ENCODE assay signal across 19 mouse cellular contexts in genomic region chr5:4867849-4868562, GRCm38 (mm10).
DNase-seq lines count a peak whose midpoint lies in the region; ATAC-seq and TF ChIP-seq lines count a peak whose summit lies in the region.
"Had no signal": no experiment of that assay in that cellular context is flagged by ENCODE, and none has a peak within 500 bp of the region (broad histone marks: within the 10 kb centered on the region; RNA-seq: fewer than 3 reads in every experiment).

No protein-coding gene starts in this region.

- no peak for TF ChIP-seq CTCF in kidney, postnatal 0 days (IDR thresholded peaks at IDR 0.05; ENCODE audit: low read depth)

- peak overlapping the region; percentile 50; the same call in 1 of the 2 replicates for H3K27ac ChIP-seq in kidney, postnatal 0 days
- H3K27ac ChIP-seq in forebrain, embryonic 10.5 days: peak overlapping the region; percentile 87
- no peak overlapping the region; the same call in 1 of the 2 replicates for H3K27ac ChIP-seq in forebrain, embryonic 16.5 days (ENCODE audit: low read length)
- H3K27ac ChIP-seq in midbrain, embryonic 15.5 days: 0 out of 2 replicates have a peak overlapping the region, but pooled peaks have one; percentile 12
- H3K27ac ChIP-seq: embryonic facial prominence, embryonic 13.5 days; limb, embryonic 10.5 days; liver, embryonic 13.5 days; neural tube, embryonic 13.5 days had no signal

- 0 out of 2 replicates have a peak overlapping the region, but pooled peaks have one; percentile 18 for H3K4me2 ChIP-seq in kidney, postnatal 0 days (ENCODE audit: low read length)
- no peak overlapping the region for H3K4me2 ChIP-seq in forebrain, embryonic 16.5 days (ENCODE audit: low read length)
- H3K4me2 ChIP-seq in midbrain, embryonic 15.5 days: no peak overlapping the region
- H3K4me2 ChIP-seq: embryonic facial prominence, embryonic 13.5 days; liver, embryonic 13.5 days; neural tube, embryonic 13.5 days had no signal

- H3K9ac ChIP-seq in kidney, postnatal 0 days (ENCODE audit: low read depth, low read length): no peak overlapping the region
- H3K9ac ChIP-seq in forebrain, embryonic 16.5 days (replicated peaks; ENCODE audit: low read depth, low read length): no peak overlapping the region
- H3K9ac ChIP-seq in midbrain, embryonic 15.5 days: no peak overlapping the region
- H3K9ac ChIP-seq: liver, embryonic 13.5 days; neural tube, embryonic 13.5 days had no signal

- H3K9me3 ChIP-seq in kidney, postnatal 0 days (replicated peaks; ENCODE audit: low read length): no peaks in the 10 kb centered on the region
- no peaks in the 10 kb centered on the region for H3K9me3 ChIP-seq in forebrain, embryonic 10.5 days
- H3K9me3 ChIP-seq in forebrain, embryonic 16.5 days (ENCODE audit: control insufficient read depth, low read length): no peaks in the 10 kb centered on the region
- H3K9me3 ChIP-seq in midbrain, embryonic 15.5 days: no peaks in the 10 kb centered on the region
- H3K9me3 ChIP-seq: embryonic facial prominence, embryonic 13.5 days; limb, embryonic 10.5 days; liver, embryonic 13.5 days; neural tube, embryonic 13.5 days had no signal

- WGBS in kidney, postnatal 0 days: 53% methylated on average over 6 of the region's 6 CpGs
- WGBS in forebrain, embryonic 10.5 days: 24% methylated on average over 6 of the region's 6 CpGs
- 8% methylated on average over 6 of the region's 6 CpGs for WGBS in forebrain, embryonic 16.5 days
- WGBS in midbrain, embryonic 15.5 days: 20% methylated on average over 6 of the region's 6 CpGs

- H3K36me3 ChIP-seq in kidney, postnatal 0 days (ENCODE audit: insufficient read depth, low read length): no peaks in the 10 kb centered on the region
- H3K36me3 ChIP-seq in forebrain, embryonic 10.5 days (replicated peaks): no peaks in the 10 kb centered on the region
- H3K36me3 ChIP-seq in forebrain, embryonic 16.5 days (ENCODE audit: control insufficient read depth, insufficient read depth): no peaks in the 10 kb centered on the region
- no peaks in the 10 kb centered on the region for H3K36me3 ChIP-seq in midbrain, embryonic 15.5 days (replicated peaks)
- H3K36me3 ChIP-seq: embryonic facial prominence, embryonic 13.5 days; limb, embryonic 10.5 days; liver, embryonic 13.5 days; neural tube, embryonic 13.5 days had no signal

- ATAC-seq in kidney, postnatal 0 days (replicated peaks; ENCODE audit: low FRiP score, low read depth): peak; percentile 58
- peak; percentile 73 for ATAC-seq in forebrain, embryonic 16.5 days
- peak; percentile 43; the same call in 1 of the 2 replicates for ATAC-seq in midbrain, embryonic 15.5 days (replicated peaks)
- ATAC-seq in inflammation-experienced regulatory T-cells, adult 6 months: no peak
- ATAC-seq in megakaryocyte, adult 5-6 weeks (ENCODE audit: poor library complexity, severe bottlenecking): no peak
- ATAC-seq: intestine, postnatal 0 days had no signal

- H3K4me1 ChIP-seq in kidney, postnatal 0 days (replicated peaks; ENCODE audit: insufficient read depth, low read length): no peaks in the 10 kb centered on the region; the same call in 1 of the 2 replicates
- H3K4me1 ChIP-seq in forebrain, embryonic 10.5 days: peaks cover 56% of the 10 kb centered on the region
- H3K4me1 ChIP-seq in forebrain, embryonic 16.5 days (replicated peaks; ENCODE audit: control insufficient read depth, insufficient read depth, low read length): peaks cover 20% of the 10 kb centered on the region
- H3K4me1 ChIP-seq in midbrain, embryonic 15.5 days: peaks cover 25% of the 10 kb centered on the region
- H3K4me1 ChIP-seq: liver, embryonic 13.5 days had no signal

- no peak for DNase-seq in kidney, postnatal 0 days (ENCODE audit: low spot score)
- DNase-seq in kidney, adult 8-10 months: no peak
- DNase-seq in forebrain, embryonic 10.5 days (ENCODE audit: extremely low spot score, low spot score): no peak
- no peak for DNase-seq in gastrocnemius, adult 18-20 months (ENCODE audit: low spot score)
- DNase-seq: cerebellum, adult 9-11 months; heart, adult 11 months; layer of hippocampus, postnatal 36 days; liver, embryonic 13.5 days; lung, postnatal 10 days; right cerebral cortex, adult 18-20 months; thymus, postnatal 4 days had no signal

- H3K4me3 ChIP-seq in kidney, postnatal 0 days (replicated peaks; ENCODE audit: low read depth, low read length): no peak overlapping the region
- no peak overlapping the region for H3K4me3 ChIP-seq in forebrain, embryonic 10.5 days
- no peak overlapping the region for H3K4me3 ChIP-seq in forebrain, embryonic 16.5 days (replicated peaks; ENCODE audit: low read length)
- H3K4me3 ChIP-seq in midbrain, embryonic 15.5 days: no peak overlapping the region
- H3K4me3 ChIP-seq: embryonic facial prominence, embryonic 13.5 days; limb, embryonic 10.5 days; liver, embryonic 13.5 days; neural tube, embryonic 13.5 days had no signal

- no peaks in the 10 kb centered on the region for H3K27me3 ChIP-seq in kidney, postnatal 0 days (ENCODE audit: insufficient read depth, low read length)
- no peaks in the 10 kb centered on the region for H3K27me3 ChIP-seq in forebrain, embryonic 10.5 days (ENCODE audit: poor library complexity, severe bottlenecking)
- H3K27me3 ChIP-seq in forebrain, embryonic 16.5 days (replicated peaks; ENCODE audit: control insufficient read depth, insufficient read depth, low read length): no peaks in the 10 kb centered on the region
- H3K27me3 ChIP-seq in midbrain, embryonic 15.5 days (replicated peaks): no peaks in the 10 kb centered on the region
- H3K27me3 ChIP-seq: embryonic facial prominence, embryonic 13.5 days; liver, embryonic 13.5 days had no signal

Comparison
In these comparisons a context has a peak if more than half of its experiments do, and no peak if none do; other contexts are left out.
1. ATAC-seq: peak in kidney, postnatal 0 days (single experiment), forebrain, embryonic 16.5 days (single experiment) and midbrain, embryonic 15.5 days (single experiment); none in inflammation-experienced regulatory T-cells, adult 6 months (single experiment) and megakaryocyte, adult 5-6 weeks (single experiment).